Mouse (Mus musculus): ENCODE measurements around the gene Nprl2. TPM values are rescaled to one million over a fixed set of nuclear protein-coding genes. Genes with fewer than 3 reads are reported as not detected.

The Nprl2 gene
- polyA plus RNA-seq (2016; fragmentation: Nextera tagmentation; extraction: Ambion mirVana), result 47.5 and 50.5 TPM in 2 replicates

- ATAC-seq (ENCODE audit: low FRiP score), result peak; percentile 85
- Histone ChIP-seq H3K36me3 (peaks cover 50% of the 10 kb centered on the region), H3K27ac (no peak within 1 kb of the TSS), H3K4me1 (peaks cover 40% of the 10 kb centered on the region), H3K9ac (peak within 1 kb of the TSS; percentile 69), H3K4me2 (replicated peaks) (peak within 1 kb of the TSS; percentile 83), H3K27me3 (no peaks in the 10 kb centered on the region), H3K9me3 (replicated peaks) (no peaks in the 10 kb centered on the region), H3K4me3 (peak within 1 kb of the TSS; percentile 61)
- 1% methylated on average over 46 of the region's 46 CpGs for WGBS
Measured at GRCm38 (mm10) chr9:107541474-107542351, at the start of gene Nprl2, which contains the start of gene Cyb561d2. TSS of gene Nprl2 (plus strand) at chr9:107542226. TSS of gene Cyb561d2 (minus strand) at chr9:107542193.

- WGBS, result 52% methylated on average over 1 of the region's 1 CpGs
Measured at GRCm38 (mm10) chr9:107493511-107493910, 48.5 kb upstream of the Nprl2 start.

GRCm38 (mm10) chr9:107494238-107494637, 47.8 kb upstream of the Nprl2 start:
- Histone ChIP-seq H3K27me3 (no peaks in the 10 kb centered on the region), H3K36me3 (no peaks in the 10 kb centered on the region; the same call in 1 of the 2 replicates), H3K4me1 (peaks cover 26% of the 10 kb centered on the region), H3K4me3 (no peak overlapping the region), H3K27ac (no peak overlapping the region), H3K9me3 (replicated peaks) (no peaks in the 10 kb centered on the region), H3K4me2 (replicated peaks) (no peak overlapping the region), H3K9ac (no peak overlapping the region)
- peak; percentile 23; the same call in 1 of the 2 replicates for ATAC-seq (ENCODE audit: low FRiP score)
- 65% methylated on average over 12 of the region's 12 CpGs for whole genome bisulfite sequencing

More at GRCm38 (mm10) chr9:107493511-107493910, 48.5 kb upstream of the Nprl2 start:
- Histone ChIP-seq H3K4me3 (no peak overlapping the region), H3K36me3 (no peaks in the 10 kb centered on the region), H3K27me3 (no peaks in the 10 kb centered on the region), H3K4me2 (replicated peaks) (no peak overlapping the region), H3K4me1 (peaks cover 26% of the 10 kb centered on the region), H3K9ac (no peak overlapping the region), H3K9me3 (replicated peaks) (no peaks in the 10 kb centered on the region), H3K27ac (no peak overlapping the region)
- no peak for ATAC-seq (ENCODE audit: low FRiP score)

GRCm38 (mm10) chr9:107496359-107496758, 45.7 kb upstream of the Nprl2 start:
- no peak for ATAC-seq (ENCODE audit: low FRiP score)
- Histone ChIP-seq H3K4me3 (no peak overlapping the region), H3K27me3 (no peaks in the 10 kb centered on the region), H3K4me2 (replicated peaks) (no peak overlapping the region), H3K27ac (no peak overlapping the region), H3K9ac (no peak overlapping the region), H3K9me3 (replicated peaks) (no peaks in the 10 kb centered on the region), H3K36me3 (no peaks in the 10 kb centered on the region; the same call in 1 of the 2 replicates), H3K4me1 (peaks cover 18% of the 10 kb centered on the region)
- 90% methylated on average over 3 of the region's 3 CpGs for WGBS

GRCm38 (mm10) chr9:107500708-107501286, 41.2 kb upstream of the Nprl2 start:
- peaks cover 25% of the 10 kb centered on the region for H3K4me1 ChIP-seq
- no peaks in the 10 kb centered on the region for H3K27me3 ChIP-seq
- peak overlapping the region; percentile 46; the same call in 1 of the 2 replicates for H3K27ac ChIP-seq
- WGBS, result 81% methylated on average over 3 of the region's 3 CpGs
- H3K36me3 ChIP-seq, result no peaks in the 10 kb centered on the region; the same call in 1 of the 2 replicates
- no peak overlapping the region for H3K4me3 ChIP-seq
- H3K4me2 ChIP-seq (replicated peaks), result no peak overlapping the region
- no peak for ATAC-seq (ENCODE audit: low FRiP score)
- H3K9me3 ChIP-seq (replicated peaks), result no peaks in the 10 kb centered on the region
- 0 out of 2 replicates have a peak overlapping the region, but pooled peaks have one; percentile 2 for H3K9ac ChIP-seq

- no peak overlapping the region for H3K4me2 ChIP-seq (replicated peaks)
- H3K9ac ChIP-seq, result no peak overlapping the region
- H3K36me3 ChIP-seq, result no peaks in the 10 kb centered on the region; the same call in 1 of the 2 replicates
- ATAC-seq (ENCODE audit: low FRiP score), result no peak
- H3K27me3 ChIP-seq, result peaks cover 5% of the 10 kb centered on the region; the same call in 1 of the 2 replicates
- H3K27ac ChIP-seq, result no peak overlapping the region
- H3K9me3 ChIP-seq (replicated peaks), result no peaks in the 10 kb centered on the region
- 90% methylated on average over 12 of the region's 12 CpGs for WGBS
- H3K4me1 ChIP-seq, result peaks cover 32% of the 10 kb centered on the region
- no peak overlapping the region for H3K4me3 ChIP-seq
Measured at GRCm38 (mm10) chr9:107502131-107502846, 39.7 kb upstream of the Nprl2 start.

- Histone ChIP-seq H3K36me3 (no peaks in the 10 kb centered on the region), H3K4me2 (replicated peaks) (no peak overlapping the region), H3K27me3 (peaks cover 5% of the 10 kb centered on the region; the same call in 1 of the 2 replicates), H3K9ac (no peak overlapping the region), H3K4me1 (peaks cover 58% of the 10 kb centered on the region), H3K4me3 (no peak overlapping the region), H3K9me3 (replicated peaks) (no peaks in the 10 kb centered on the region), H3K27ac (peak overlapping the region; percentile 70)
- ATAC-seq (ENCODE audit: low FRiP score), result peak; percentile 57; the same call in 1 of the 2 replicates
- WGBS, result 55% methylated on average over 19 of the region's 19 CpGs
Measured at GRCm38 (mm10) chr9:107504662-107505537, 37.1 kb upstream of the Nprl2 start.

- H3K36me3 ChIP-seq, result no peaks in the 10 kb centered on the region
- WGBS, result 47% methylated on average over 10 of the region's 10 CpGs
- H3K9ac ChIP-seq, result no peak overlapping the region; the same call in 1 of the 2 replicates
- no peaks in the 10 kb centered on the region for H3K9me3 ChIP-seq (replicated peaks)
- H3K4me3 ChIP-seq, result no peak overlapping the region
- H3K4me1 ChIP-seq, result peaks cover 87% of the 10 kb centered on the region
- H3K27ac ChIP-seq, result peak overlapping the region; percentile 57; the same call in 1 of the 2 replicates
- ATAC-seq (ENCODE audit: low FRiP score), result no peak
- no peak overlapping the region for H3K4me2 ChIP-seq (replicated peaks)
- peaks cover 5% of the 10 kb centered on the region; the same call in 1 of the 2 replicates for H3K27me3 ChIP-seq
Measured at GRCm38 (mm10) chr9:107508266-107508665, 33.8 kb upstream of the Nprl2 start.

- Histone ChIP-seq H3K4me1 (peaks cover 78% of the 10 kb centered on the region), H3K27me3 (peaks cover 5% of the 10 kb centered on the region; the same call in 1 of the 2 replicates), H3K4me2 (replicated peaks) (no peak overlapping the region), H3K4me3 (no peak overlapping the region), H3K36me3 (no peaks in the 10 kb centered on the region), H3K9me3 (replicated peaks) (no peaks in the 10 kb centered on the region), H3K27ac (peak overlapping the region; percentile 87), H3K9ac (no peak overlapping the region)
- 84% methylated on average over 14 of the region's 14 CpGs for WGBS
- no peak for ATAC-seq (ENCODE audit: low FRiP score)
Measured at GRCm38 (mm10) chr9:107510384-107511100, 31.5 kb upstream of the Nprl2 start.

GRCm38 (mm10) chr9:107511436-107511835, 30.6 kb upstream of the Nprl2 start:
- peak; percentile 41; the same call in 1 of the 2 replicates for ATAC-seq (ENCODE audit: low FRiP score)
- Histone ChIP-seq H3K9me3 (replicated peaks) (no peaks in the 10 kb centered on the region), H3K27ac (peak overlapping the region; percentile 87), H3K4me3 (no peak overlapping the region), H3K4me2 (replicated peaks) (no peak overlapping the region), H3K4me1 (peaks cover 77% of the 10 kb centered on the region), H3K9ac (no peak overlapping the region), H3K36me3 (no peaks in the 10 kb centered on the region), H3K27me3 (peaks cover 5% of the 10 kb centered on the region; the same call in 1 of the 2 replicates)
- 52% methylated on average over 8 of the region's 8 CpGs for WGBS
